In the genomic region with DNA sequence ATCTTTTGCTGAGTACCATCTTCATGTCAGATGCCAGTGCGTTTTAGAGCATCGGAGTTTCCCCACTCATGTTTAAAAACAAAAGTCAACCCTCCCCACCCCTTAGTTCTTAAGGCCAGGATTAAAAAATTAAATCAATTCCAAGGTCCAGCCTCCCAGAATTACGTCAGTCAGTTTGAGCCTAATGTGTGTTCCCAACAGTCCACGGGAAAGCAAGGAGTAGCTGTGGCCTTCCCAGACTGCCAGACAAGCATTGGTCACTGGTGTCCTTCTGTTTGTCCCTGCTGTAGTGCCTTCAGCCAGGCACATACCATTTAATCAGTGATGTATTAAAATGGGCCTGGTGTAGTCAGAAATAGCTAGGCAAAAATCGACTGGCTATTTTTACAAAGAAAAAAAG, we compare ENCODE assay signal across 10 mouse cellular contexts.
DNase-seq lines count a peak whose midpoint lies in the region; ATAC-seq and TF ChIP-seq lines count a peak whose summit lies in the region.
"Had no signal": no experiment of that assay in that cellular context is flagged by ENCODE, and none has a peak within 500 bp of the region (broad histone marks: within the 10 kb centered on the region; RNA-seq: fewer than 3 reads in every experiment).

No protein-coding gene starts in this region.

- H3K9ac ChIP-seq in heart, embryonic 12.5 days, result no peak overlapping the region
- H3K9ac ChIP-seq in liver, embryonic 16.5 days (ENCODE audit: low read depth, low read length), result no peak overlapping the region
- H3K9ac ChIP-seq: neural tube, embryonic 15.5 days had no signal

- intact Hi-C loops in left cerebral cortex, adult 2 months (cut with DNase I), result loop anchor here (10.0 kb wide), 1 partner anchor 516 kb away; a partner anchor contains a TSS
- intact Hi-C loops in left cerebral cortex, postnatal 14 days (cut with DNase I), result no loop called here

- TF ChIP-seq CTCF in left cerebral cortex, adult 2 months (IDR thresholded peaks at IDR 0.05), result no peak

- peak overlapping the region; percentile 33 for H3K27ac ChIP-seq in left cerebral cortex, adult 2 months
- H3K27ac ChIP-seq in heart, embryonic 12.5 days (ENCODE audit: poor library complexity, severe bottlenecking), result peak overlapping the region; percentile 53
- peak overlapping the region; percentile 44 for H3K27ac ChIP-seq in liver, embryonic 16.5 days (ENCODE audit: low read length)
- no peak overlapping the region for H3K27ac ChIP-seq in midbrain, embryonic 10.5 days (replicated peaks)

- WGBS in heart, embryonic 12.5 days, result 61% methylated on average over 5 of the region's 5 CpGs
- WGBS in liver, embryonic 16.5 days (ENCODE audit: insufficient replicate concordance), result 54% methylated on average over 5 of the region's 5 CpGs
- 82% methylated on average over 5 of the region's 5 CpGs for WGBS in midbrain, embryonic 10.5 days

- H3K36me3 ChIP-seq in heart, embryonic 12.5 days, result no peaks in the 10 kb centered on the region
- H3K36me3 ChIP-seq in liver, embryonic 16.5 days (ENCODE audit: control insufficient read depth, insufficient read depth), result no peaks in the 10 kb centered on the region
- H3K36me3 ChIP-seq in midbrain, embryonic 10.5 days, result no peaks in the 10 kb centered on the region
- H3K36me3 ChIP-seq: neural tube, embryonic 15.5 days had no signal

- H3K4me1 ChIP-seq in heart, embryonic 12.5 days (replicated peaks), result peaks cover 49% of the 10 kb centered on the region
- H3K4me1 ChIP-seq in liver, embryonic 16.5 days (ENCODE audit: control insufficient read depth, low read depth, low read length), result no peaks in the 10 kb centered on the region; the same call in 1 of the 2 replicates
- H3K4me1 ChIP-seq in midbrain, embryonic 10.5 days, result peaks cover 42% of the 10 kb centered on the region

- H3K4me2 ChIP-seq in heart, embryonic 12.5 days, result no peak overlapping the region
- no peak overlapping the region for H3K4me2 ChIP-seq in liver, embryonic 16.5 days (ENCODE audit: low read depth, low read length)

- no peaks in the 10 kb centered on the region for H3K27me3 ChIP-seq in heart, embryonic 12.5 days (replicated peaks)
- H3K27me3 ChIP-seq in liver, embryonic 16.5 days (ENCODE audit: control insufficient read depth, insufficient read depth, low read depth, low read length), result no peaks in the 10 kb centered on the region
- H3K27me3 ChIP-seq in midbrain, embryonic 10.5 days (ENCODE audit: low read depth, poor library complexity, severe bottlenecking), result no peaks in the 10 kb centered on the region
- H3K27me3 ChIP-seq: neural tube, embryonic 15.5 days had no signal

- H3K4me3 ChIP-seq in left cerebral cortex, adult 2 months, result no peak overlapping the region
- no peak overlapping the region for H3K4me3 ChIP-seq in heart, embryonic 12.5 days
- H3K4me3 ChIP-seq in liver, embryonic 16.5 days (ENCODE audit: low read depth, low read length), result no peak overlapping the region
- no peak overlapping the region for H3K4me3 ChIP-seq in midbrain, embryonic 10.5 days
- H3K4me3 ChIP-seq: neural tube, embryonic 15.5 days had no signal

- no peaks in the 10 kb centered on the region for H3K9me3 ChIP-seq in heart, embryonic 12.5 days (replicated peaks)
- no peaks in the 10 kb centered on the region for H3K9me3 ChIP-seq in liver, embryonic 16.5 days (replicated peaks; ENCODE audit: control insufficient read depth, low read length)
- H3K9me3 ChIP-seq in midbrain, embryonic 10.5 days (replicated peaks), result no peaks in the 10 kb centered on the region
- H3K9me3 ChIP-seq: neural tube, embryonic 15.5 days had no signal

- DNase-seq in adrenal gland, adult 8-10 months, result peak; percentile 68
- no peak for DNase-seq in adrenal gland, postnatal 4 days (ENCODE audit: low spot score in 2 of 2)
- DNase-seq in left cerebral cortex, adult 2 months (ENCODE audit: extremely low spot score in 1 of 2, low spot score in 2 of 2), result no peak
- DNase-seq in left cerebral cortex, postnatal 14 days (ENCODE audit: low spot score in 2 of 2), result no peak
- no peak for DNase-seq in midbrain, embryonic 10.5 days (ENCODE audit: low spot score)
- no peak for DNase-seq in spleen, postnatal 10 days (ENCODE audit: low spot score in 2 of 2)
- DNase-seq: spleen, adult 18-20 months had no signal

- ATAC-seq in heart, embryonic 12.5 days (ENCODE audit: insufficient number of reproducible peaks, low FRiP score), result no peak
- peak; percentile 85 for ATAC-seq in liver, embryonic 16.5 days (ENCODE audit: low read depth)
